Mouse (Mus musculus): ENCODE measurements around the gene Tmprss9. TPM values are rescaled to one million over a fixed set of nuclear protein-coding genes. Genes with fewer than 3 reads are reported as not detected.

Tmprss9 gene
- total RNA-seq, 2 experiments from 2014 or later: 0.46 to 0.56 TPM

- no peak for DNase-seq (ENCODE audit: low spot score in 2 of 2)
- no peak overlapping the region for H3K4me3 ChIP-seq
- no peak for TF ChIP-seq CTCF (conservative IDR thresholded peaks at IDR 0.05)
- H3K27ac ChIP-seq: no peak overlapping the region
Observed at GRCm38 (mm10) chr10:80876594-80876993, 4.9 kb downstream of the Tmprss9 start.

GRCm38 (mm10) chr10:80880131-80880641 lies 8.5 kb downstream of the Tmprss9 start:
- Histone ChIP-seq H3K27ac (no peak overlapping the region), H3K4me3 (no peak overlapping the region)
- DNase-seq (ENCODE audit: low spot score in 2 of 2): peak in 1 of 2 experiments; percentile 76
- peak; percentile 92 for TF ChIP-seq CTCF (conservative IDR thresholded peaks at IDR 0.05)

- TF ChIP-seq CTCF (conservative IDR thresholded peaks at IDR 0.05): no peak
- DNase-seq (ENCODE audit: low spot score in 2 of 2): no peak
- no peak overlapping the region for H3K4me3 ChIP-seq
- H3K27ac ChIP-seq: no peak overlapping the region
Observed at GRCm38 (mm10) chr10:80880901-80881300, 9.3 kb downstream of the Tmprss9 start.

- H3K4me3 ChIP-seq: no peak overlapping the region
- peak; percentile 77 for TF ChIP-seq CTCF (conservative IDR thresholded peaks at IDR 0.05)
- no peak overlapping the region for H3K27ac ChIP-seq
- DNase-seq (ENCODE audit: low spot score in 2 of 2): peak in 1 of 2 experiments; percentile 64
Observed at GRCm38 (mm10) chr10:80881301-80881700, 9.7 kb downstream of the Tmprss9 start.

GRCm38 (mm10) chr10:80887181-80887580 lies 15.5 kb downstream of the Tmprss9 start:
- TF ChIP-seq CTCF (conservative IDR thresholded peaks at IDR 0.05): no peak
- DNase-seq (ENCODE audit: low spot score in 2 of 2): no peak
- H3K27ac ChIP-seq: no peak overlapping the region
- H3K4me3 ChIP-seq: no peak overlapping the region

- DNase-seq (ENCODE audit: low spot score in 2 of 2): no peak
- Histone ChIP-seq H3K4me3 (no peak overlapping the region), H3K27ac (no peak overlapping the region)
- TF ChIP-seq CTCF (conservative IDR thresholded peaks at IDR 0.05): no peak
Observed at GRCm38 (mm10) chr10:80895100-80895499, 23.5 kb downstream of the Tmprss9 start.

- Histone ChIP-seq H3K4me3 (no peak overlapping the region), H3K27ac (no peak overlapping the region)
- no peak for TF ChIP-seq CTCF (conservative IDR thresholded peaks at IDR 0.05)
- no peak for DNase-seq (ENCODE audit: low spot score in 2 of 2)
Observed at GRCm38 (mm10) chr10:80895697-80896096, 24.0 kb downstream of the Tmprss9 start.

GRCm38 (mm10) chr10:80896581-80897485 lies 25.2 kb downstream of the Tmprss9 start:
- H3K27ac ChIP-seq: peak overlapping the region; percentile 92
- no peak for DNase-seq (ENCODE audit: low spot score in 2 of 2)
- H3K4me3 ChIP-seq: no peak overlapping the region
- no peak for TF ChIP-seq CTCF (conservative IDR thresholded peaks at IDR 0.05)

GRCm38 (mm10) chr10:80897861-80898510 lies 26.3 kb downstream of the Tmprss9 start:
- TF ChIP-seq CTCF (conservative IDR thresholded peaks at IDR 0.05): no peak; the same call in 1 of the 2 replicates
- H3K4me3 ChIP-seq: peak overlapping the region; percentile 44
- H3K27ac ChIP-seq: peak overlapping the region; percentile 92
- peak; percentile 77 to 81 for DNase-seq (ENCODE audit: low spot score in 2 of 2)

GRCm38 (mm10) chr10:80899074-80899473 lies 27.4 kb downstream of the Tmprss9 start:
- peak overlapping the region; percentile 94; the same call in 1 of the 2 replicates for H3K4me3 ChIP-seq
- TF ChIP-seq CTCF (conservative IDR thresholded peaks at IDR 0.05): no peak
- peak overlapping the region; percentile 92; the same call in 1 of the 2 replicates for H3K27ac ChIP-seq
- DNase-seq (ENCODE audit: low spot score in 2 of 2): peak in 1 of 2 experiments; percentile 16

GRCm38 (mm10) chr10:80899591-80900317 lies 28.1 kb downstream of the Tmprss9 start:
- Histone ChIP-seq H3K4me3 (peak overlapping the region; percentile 94), H3K27ac (peak overlapping the region; percentile 97)
- no peak for TF ChIP-seq CTCF (conservative IDR thresholded peaks at IDR 0.05)
- DNase-seq (ENCODE audit: low spot score in 2 of 2): no peak

All from layer of hippocampus, adult 2 months (tissue).